Mouse (Mus musculus) kidney, adult 2 months (tissue): ENCODE measurements around the gene Zdhhc7.

Experiments
- CTCF ChIP-seq: fragments of 200-500 bp; conservative IDR thresholded peaks from 2 replicates; pipeline ENCODE4 v1.5.1; 2011; ENCODE audit warnings: low read depth, mild to moderate bottlenecking, control low read depth, low read length, moderate library complexity, mixed read lengths; ENCODE audit not compliant: insufficient read depth, insufficient read length
- POLR2A ChIP-seq: fragments of 200-500 bp; IDR thresholded peaks from one replicate; pipeline ENCODE4 v1.6.1; 2011; ENCODE audit warnings: low read depth, low read length, control low read depth

- TF ChIP-seq POLR2A = no peak
- TF ChIP-seq CTCF = no peak
These were observed 64.1 kb downstream of the Zdhhc7 start for GRCm38 (mm10) chr8:120037199-120037598.
